Mouse (Mus musculus) heart, adult 2 months (tissue): ENCODE results near the gene Arhgap31. TPM values are rescaled to one million over a fixed set of nuclear protein-coding genes. Genes with fewer than 3 reads are reported as not detected.

Source experiments
- DNase-seq, 2 experiments: peaks; one replicate each; pipeline ENCODE4 v3.0.0; 2021
- H3K27ac ChIP-seq: fragments of 200-600 bp; 2 replicates; pipeline ENCODE4 v1.8.1; 2022
- H3K27me3 ChIP-seq: fragments of 200-500 bp; 2 replicates; pipeline ENCODE4 v1.6.1; 2012; ENCODE audit warnings: mild to moderate bottlenecking, low read length, inconsistent platforms, mixed read lengths; ENCODE audit not compliant: control insufficient read depth, insufficient read depth
- H3K36me3 ChIP-seq: fragments of 200-500 bp; 2 replicates; pipeline ENCODE4 v1.6.1; 2012; ENCODE audit warnings: low read length, inconsistent platforms; ENCODE audit not compliant: control insufficient read depth, insufficient read depth
- H3K4me1 ChIP-seq: fragments of 200-500 bp; 2 replicates; pipeline ENCODE4 v1.6.1; 2011; ENCODE audit warnings: low read length; ENCODE audit not compliant: control insufficient read depth, insufficient read depth
- H3K4me3 ChIP-seq: fragments of 200-600 bp; 2 replicates; pipeline ENCODE4 v1.8.1; 2022
- H3K79me2 ChIP-seq: fragments of 200-500 bp; replicated peaks from 2 replicates; pipeline ENCODE4 v1.6.1; 2012; ENCODE audit warnings: mild to moderate bottlenecking, inconsistent platforms, low read length, moderate library complexity, mixed read lengths; ENCODE audit not compliant: control insufficient read depth, insufficient read depth
- H3K9ac ChIP-seq: fragments of 200-500 bp; 2 replicates; pipeline ENCODE4 v1.6.1; 2012; ENCODE audit warnings: low read depth, mild to moderate bottlenecking, control low read depth, inconsistent platforms, low read length, mixed read lengths
- CTCF ChIP-seq: fragments of 200-600 bp; IDR thresholded peaks from 2 replicates; pipeline ENCODE4 v1.8.1; 2022; ENCODE audit warnings: antibody characterized with exemption, mild to moderate bottlenecking, moderate library complexity
- EP300 ChIP-seq: fragments of 200-500 bp; IDR thresholded peaks from 2 replicates; pipeline ENCODE4 v1.6.1; 2011; ENCODE audit warnings: low read depth, low read length, control low read depth; ENCODE audit not compliant: insufficient read depth
- POLR2A ChIP-seq: fragments of 200-500 bp; IDR thresholded peaks from 2 replicates; pipeline ENCODE4 v1.6.1; 2011; ENCODE audit warnings: mild to moderate bottlenecking, low read depth, low read length, control low read depth; ENCODE audit not compliant: insufficient read depth
- WGBS: fragments of 180-500 bp; shearing (Covaris S2); methylation state at CpG from one replicate; pipeline ENCODE4 v1.1.7; 2018; 5-methylcytosine and 5-hydroxymethylcytosine counted together
- intact Hi-C: fragments of 180-260 bp; cut with DNase I; formaldehyde crosslinking; loops from one replicate; pipeline ENCODE4 v1.15.1; 2025
- polyA plus RNA-seq: library from polyadenylated mRNA; depleted of rRNA; stranded (reverse); fragments of >200 nt; gene quantifications from 2 replicates; pipeline ENCODE4 v1.2.3, GENCODE M21; 2012
- total RNA-seq, 2 experiments: library from RNA; stranded (reverse); gene quantifications; 2 replicates each; pipeline ENCODE4 v1.2.3; 2021

The Arhgap31 gene
- total and polyA plus RNA-seq, 3 experiments: 14.1 to 41.2 (median 38.2) TPM

- Histone ChIP-seq H3K27ac (no peak overlapping the region), H3K27me3 (no peaks in the 10 kb centered on the region), H3K9ac (no peak overlapping the region), H3K79me2 (no peaks in the 10 kb centered on the region), H3K36me3 (peaks cover 1% of the 10 kb centered on the region), H3K4me3 (no peak overlapping the region), H3K4me1 (peaks cover 6% of the 10 kb centered on the region)
- no peak for DNase-seq
- intact Hi-C loops: no loop called here
- WGBS: 75% methylated on average over 1 of the region's 1 CpGs
- TF ChIP-seq EP300: no peak
- TF ChIP-seq POLR2A: no peak
- TF ChIP-seq CTCF: no peak
Measured at GRCm38 (mm10) chr16:38594435-38594834, 118.6 kb downstream of the Arhgap31 start.

- Histone ChIP-seq H3K36me3 (peaks cover 3% of the 10 kb centered on the region), H3K27me3 (no peaks in the 10 kb centered on the region), H3K4me1 (peaks cover 6% of the 10 kb centered on the region), H3K79me2 (no peaks in the 10 kb centered on the region), H3K27ac (peak overlapping the region; percentile 70), H3K4me3 (no peak overlapping the region), H3K9ac (no peak overlapping the region)
- intact Hi-C loops: no loop called here
- DNase-seq: no peak
- no peak for TF ChIP-seq CTCF
- TF ChIP-seq POLR2A: no peak
- TF ChIP-seq EP300: no peak
- 90% methylated on average over 4 of the region's 4 CpGs for WGBS
Measured at GRCm38 (mm10) chr16:38592946-38593345, 120.1 kb downstream of the Arhgap31 start.

GRCm38 (mm10) chr16:38592026-38592678 lies 120.9 kb downstream of the Arhgap31 start:
- peak in 1 of 2 experiments; percentile 44 for DNase-seq
- H3K9ac ChIP-seq: no peak overlapping the region
- H3K36me3 ChIP-seq: peaks cover 8% of the 10 kb centered on the region
- intact Hi-C loops: no loop called here
- H3K4me3 ChIP-seq: no peak overlapping the region
- H3K27me3 ChIP-seq: no peaks in the 10 kb centered on the region
- no peaks in the 10 kb centered on the region for H3K79me2 ChIP-seq
- 56% methylated on average over 12 of the region's 12 CpGs for WGBS
- peak overlapping the region; percentile 70 for H3K27ac ChIP-seq
- H3K4me1 ChIP-seq: peaks cover 9% of the 10 kb centered on the region
- no peak for TF ChIP-seq CTCF
- peak; percentile 19; the same call in 1 of the 2 replicates for TF ChIP-seq POLR2A

GRCm38 (mm10) chr16:38591506-38591905 lies 121.6 kb downstream of the Arhgap31 start:
- TF ChIP-seq EP300 (no peak), CTCF (peak; percentile 44), POLR2A (no peak)
- H3K4me3 ChIP-seq: no peak overlapping the region
- DNase-seq: no peak
- no peak overlapping the region for H3K9ac ChIP-seq
- no peaks in the 10 kb centered on the region for H3K27me3 ChIP-seq
- intact Hi-C loops: no loop called here
- H3K4me1 ChIP-seq: peaks cover 9% of the 10 kb centered on the region
- H3K79me2 ChIP-seq: no peaks in the 10 kb centered on the region
- 36% methylated on average over 3 of the region's 3 CpGs for WGBS
- peaks cover 13% of the 10 kb centered on the region for H3K36me3 ChIP-seq
- H3K27ac ChIP-seq: peak overlapping the region; percentile 64

GRCm38 (mm10) chr16:38587572-38587971 lies 125.5 kb downstream of the Arhgap31 start:
- Histone ChIP-seq H3K36me3 (peaks cover 14% of the 10 kb centered on the region), H3K27me3 (no peaks in the 10 kb centered on the region), H3K27ac (no peak overlapping the region), H3K4me3 (no peak overlapping the region), H3K4me1 (peaks cover 7% of the 10 kb centered on the region), H3K79me2 (no peaks in the 10 kb centered on the region), H3K9ac (no peak overlapping the region)
- intact Hi-C loops: no loop called here
- WGBS: 66% methylated on average over 4 of the region's 4 CpGs
- no peak for DNase-seq
- no peak for TF ChIP-seq EP300
- TF ChIP-seq POLR2A: no peak
- no peak for TF ChIP-seq CTCF

- Histone ChIP-seq H3K9ac (no peak overlapping the region), H3K79me2 (no peaks in the 10 kb centered on the region), H3K27ac (no peak overlapping the region), H3K4me3 (no peak overlapping the region), H3K4me1 (peaks cover 5% of the 10 kb centered on the region), H3K27me3 (no peaks in the 10 kb centered on the region), H3K36me3 (peaks cover 14% of the 10 kb centered on the region)
- intact Hi-C loops: no loop called here
- 56% methylated on average over 5 of the region's 5 CpGs for WGBS
- TF ChIP-seq CTCF (no peak), EP300 (no peak)
- no peak for DNase-seq
Measured at GRCm38 (mm10) chr16:38587163-38587562, 125.9 kb downstream of the Arhgap31 start.
